Mouse (Mus musculus): ENCODE data around the gene Iqschfp. TPM values are rescaled to one million over a fixed set of nuclear protein-coding genes. Genes with fewer than 3 reads are reported as not detected.

Iqschfp gene
- total and polyA plus RNA-seq, 2 experiments from 2014 or later = 2.7 to 5.6 TPM

DNA sequence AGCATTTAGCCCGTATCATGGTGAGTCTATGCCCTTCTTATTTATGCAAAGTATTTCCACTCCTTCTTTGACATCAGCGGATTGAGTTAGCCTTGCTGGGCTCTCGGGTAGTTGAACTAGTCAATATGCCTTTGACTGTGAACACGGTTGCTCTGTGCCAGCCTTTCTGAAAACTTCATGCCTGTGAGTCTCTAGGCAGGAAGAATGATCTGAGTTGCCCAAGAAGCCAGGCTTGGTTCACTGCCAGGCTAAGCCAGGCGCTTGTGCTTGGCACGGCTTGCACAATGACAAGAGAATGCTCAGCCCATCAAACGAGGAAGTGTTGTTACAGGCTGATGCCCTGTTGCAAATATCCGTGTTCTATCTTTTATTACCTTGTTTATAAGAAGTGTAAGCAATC lies 671.9 kb downstream of the Iqschfp start:
- ATAC-seq = peak; percentile 81
- Histone ChIP-seq H3K9ac (replicated peaks; ENCODE audit: low read length) (no peak overlapping the region), H3K9me3 (ENCODE audit: low read length) (no peaks in the 10 kb centered on the region), H3K4me1 (ENCODE audit: insufficient read depth, low read length) (no peaks in the 10 kb centered on the region), H3K36me3 (ENCODE audit: insufficient read depth, low read length) (no peaks in the 10 kb centered on the region), H3K27me3 (ENCODE audit: insufficient read depth, low read length) (no peaks in the 10 kb centered on the region), H3K4me3 (ENCODE audit: low read length) (no peak overlapping the region), H3K4me2 (ENCODE audit: low read depth, low read length) (0 out of 2 replicates have a peak overlapping the region, but pooled peaks have one; percentile 6), H3K27ac (no peak overlapping the region)
- peak; percentile 88 for DNase-seq (ENCODE audit: low spot score)
- 27% methylated on average over 8 of the region's 8 CpGs for WGBS
- TF ChIP-seq CTCF (IDR thresholded peaks at IDR 0.05; ENCODE audit: low read depth) = no peak

DNA sequence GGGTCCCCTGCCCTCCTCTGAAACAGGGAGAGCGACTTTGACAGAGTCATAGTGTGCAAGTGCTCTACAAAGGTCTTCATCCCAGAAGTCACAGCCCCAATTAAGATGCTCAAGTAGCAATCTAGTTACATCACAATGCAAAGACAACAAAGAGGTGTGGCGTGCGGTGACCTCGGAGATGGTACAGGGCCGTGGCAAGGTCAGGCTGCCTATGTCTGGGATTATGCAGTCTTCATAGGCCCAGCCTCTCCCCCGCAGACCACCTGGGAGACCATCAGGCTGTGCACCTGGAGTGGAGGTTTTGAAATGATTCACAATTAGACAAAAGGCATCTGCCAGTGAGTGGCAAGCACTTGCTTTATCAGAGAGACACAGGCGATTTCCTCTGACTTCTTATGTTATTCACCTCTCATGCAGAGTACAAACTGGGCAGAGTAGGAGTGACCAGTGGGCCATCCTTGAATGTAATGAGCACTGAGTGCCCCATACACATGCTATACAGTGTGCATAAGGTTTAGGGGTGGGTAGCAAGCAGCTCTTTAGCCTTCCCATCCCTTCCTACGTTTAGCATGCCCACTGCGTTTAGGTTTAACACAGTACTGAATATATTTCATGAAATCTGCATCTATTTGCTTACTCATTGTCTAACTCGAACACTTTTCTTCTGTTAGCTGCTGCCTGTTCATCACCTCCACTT lies 673.1 kb downstream of the Iqschfp start:
- Histone ChIP-seq H3K9me3 (ENCODE audit: low read length) (no peaks in the 10 kb centered on the region), H3K4me2 (ENCODE audit: low read depth, low read length) (no peak overlapping the region), H3K27me3 (ENCODE audit: insufficient read depth, low read length) (no peaks in the 10 kb centered on the region), H3K4me1 (ENCODE audit: insufficient read depth, low read length) (no peaks in the 10 kb centered on the region), H3K27ac (no peak overlapping the region), H3K4me3 (ENCODE audit: low read length) (no peak overlapping the region), H3K9ac (replicated peaks; ENCODE audit: low read length) (no peak overlapping the region), H3K36me3 (ENCODE audit: insufficient read depth, low read length) (no peaks in the 10 kb centered on the region)
- DNase-seq (ENCODE audit: low spot score) = no peak
- ATAC-seq = no peak
- TF ChIP-seq CTCF (IDR thresholded peaks at IDR 0.05; ENCODE audit: low read depth) = no peak
- WGBS = 62% methylated on average over 10 of the region's 10 CpGs

DNA sequence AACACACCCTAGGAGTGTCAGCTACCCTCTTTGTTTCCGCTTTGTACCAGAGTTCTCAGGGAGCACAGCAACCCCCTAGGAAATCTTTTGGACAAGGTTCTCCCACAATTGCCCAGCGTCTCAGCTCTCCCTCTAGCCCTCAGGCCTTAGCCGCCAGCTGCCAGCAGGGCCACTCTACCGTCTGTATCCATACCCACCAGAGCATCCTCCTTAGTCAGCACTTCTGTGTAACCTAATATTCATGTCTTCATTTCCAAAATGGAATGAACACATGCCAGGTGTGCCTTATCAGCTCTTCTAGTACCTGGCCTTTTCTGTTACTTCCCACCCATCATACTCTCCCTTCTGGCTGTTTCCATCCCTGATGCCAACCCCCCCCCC lies 673.6 kb downstream of the Iqschfp start:
- Histone ChIP-seq H3K9me3 (ENCODE audit: low read length) (no peaks in the 10 kb centered on the region), H3K9ac (replicated peaks; ENCODE audit: low read length) (no peak overlapping the region), H3K27ac (no peak overlapping the region), H3K4me1 (ENCODE audit: insufficient read depth, low read length) (no peaks in the 10 kb centered on the region), H3K4me2 (ENCODE audit: low read depth, low read length) (no peak overlapping the region), H3K27me3 (ENCODE audit: insufficient read depth, low read length) (no peaks in the 10 kb centered on the region), H3K4me3 (ENCODE audit: low read length) (no peak overlapping the region), H3K36me3 (ENCODE audit: insufficient read depth, low read length) (no peaks in the 10 kb centered on the region)
- peak; percentile 25; the same call in 1 of the 2 replicates for ATAC-seq
- TF ChIP-seq CTCF (IDR thresholded peaks at IDR 0.05; ENCODE audit: low read depth) = no peak
- no peak for DNase-seq (ENCODE audit: low spot score)
- WGBS = 45% methylated on average over 4 of the region's 4 CpGs

DNA sequence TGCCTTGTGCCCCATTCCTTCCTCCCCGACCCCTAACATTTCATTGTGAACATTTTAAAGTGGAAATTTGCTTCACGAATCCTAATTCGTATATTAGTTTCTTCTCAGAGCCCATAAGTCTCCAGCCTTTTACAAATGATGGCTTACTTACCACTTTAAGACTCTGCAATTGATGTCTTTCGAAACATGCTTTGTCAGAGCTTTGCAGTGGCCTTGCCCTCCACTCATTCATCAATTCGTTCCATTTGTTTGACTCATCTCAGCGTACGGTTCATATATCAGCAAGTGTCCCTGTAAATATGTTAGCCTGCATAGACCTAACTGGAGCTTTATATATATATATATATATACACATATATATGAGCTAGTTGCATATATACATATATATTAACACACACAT lies 675.5 kb downstream of the Iqschfp start:
- DNase-seq (ENCODE audit: low spot score) (no peak), ATAC-seq (no peak)
- Histone ChIP-seq H3K4me2 (ENCODE audit: low read depth, low read length) (no peak overlapping the region), H3K27me3 (ENCODE audit: insufficient read depth, low read length) (no peaks in the 10 kb centered on the region), H3K9me3 (ENCODE audit: low read length) (no peaks in the 10 kb centered on the region), H3K9ac (replicated peaks; ENCODE audit: low read length) (no peak overlapping the region), H3K4me3 (ENCODE audit: low read length) (no peak overlapping the region), H3K27ac (no peak overlapping the region), H3K4me1 (ENCODE audit: insufficient read depth, low read length) (0 out of 2 replicates have a peak, but pooled peaks cover 4% of the 10 kb centered on the region), H3K36me3 (ENCODE audit: insufficient read depth, low read length) (no peaks in the 10 kb centered on the region)
- 79% methylated on average over 7 of the region's 7 CpGs for WGBS
- no peak for TF ChIP-seq CTCF (IDR thresholded peaks at IDR 0.05; ENCODE audit: low read depth)

- H3K4me1 ChIP-seq (ENCODE audit: insufficient read depth, low read length) = 0 out of 2 replicates have a peak, but pooled peaks cover 4% of the 10 kb centered on the region
- TF ChIP-seq CTCF (IDR thresholded peaks at IDR 0.05; ENCODE audit: low read depth) = no peak
- no peaks in the 10 kb centered on the region for H3K9me3 ChIP-seq (ENCODE audit: low read length)
- H3K9ac ChIP-seq (replicated peaks; ENCODE audit: low read length) = no peak overlapping the region
- H3K27ac ChIP-seq = no peak overlapping the region
- no peak for ATAC-seq
- no peak overlapping the region for H3K4me3 ChIP-seq (ENCODE audit: low read length)
- WGBS = 80% methylated on average over 3 of the region's 3 CpGs
- no peaks in the 10 kb centered on the region for H3K36me3 ChIP-seq (ENCODE audit: insufficient read depth, low read length)
- no peaks in the 10 kb centered on the region for H3K27me3 ChIP-seq (ENCODE audit: insufficient read depth, low read length)
- H3K4me2 ChIP-seq (ENCODE audit: low read depth, low read length) = no peak overlapping the region
- DNase-seq (ENCODE audit: low spot score) = no peak
Observed at GRCm38 (mm10) chr3:68568149-68568548, 676.1 kb downstream of the Iqschfp start.

DNA sequence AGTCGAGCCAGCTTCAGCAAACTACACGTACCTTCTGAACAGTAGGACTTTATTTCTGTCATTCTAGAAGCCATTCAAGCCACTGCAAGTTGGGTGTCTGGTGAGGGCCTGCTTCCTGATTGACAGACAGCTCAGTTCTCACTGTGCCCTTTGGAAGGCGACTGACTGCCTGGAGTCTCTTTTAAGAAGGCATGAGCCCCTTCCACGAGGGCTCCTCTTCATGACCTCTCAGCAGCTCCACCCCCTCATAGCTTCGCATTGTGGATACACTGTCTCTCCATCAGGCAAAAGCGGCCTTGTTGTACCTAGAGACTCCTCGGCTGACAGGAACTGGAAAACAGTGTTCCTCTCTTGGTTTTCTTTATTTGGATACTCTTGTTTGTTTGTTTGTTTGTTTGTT lies 676.7 kb downstream of the Iqschfp start:
- WGBS = 51% methylated on average over 7 of the region's 7 CpGs
- Histone ChIP-seq H3K27me3 (ENCODE audit: insufficient read depth, low read length) (no peaks in the 10 kb centered on the region), H3K27ac (no peak overlapping the region), H3K4me1 (ENCODE audit: insufficient read depth, low read length) (0 out of 2 replicates have a peak, but pooled peaks cover 4% of the 10 kb centered on the region), H3K4me2 (ENCODE audit: low read depth, low read length) (no peak overlapping the region), H3K4me3 (ENCODE audit: low read length) (no peak overlapping the region), H3K9me3 (ENCODE audit: low read length) (no peaks in the 10 kb centered on the region), H3K36me3 (ENCODE audit: insufficient read depth, low read length) (no peaks in the 10 kb centered on the region), H3K9ac (replicated peaks; ENCODE audit: low read length) (no peak overlapping the region)
- no peak for TF ChIP-seq CTCF (IDR thresholded peaks at IDR 0.05; ENCODE audit: low read depth)
- ATAC-seq (no peak), DNase-seq (ENCODE audit: low spot score) (no peak)

DNA sequence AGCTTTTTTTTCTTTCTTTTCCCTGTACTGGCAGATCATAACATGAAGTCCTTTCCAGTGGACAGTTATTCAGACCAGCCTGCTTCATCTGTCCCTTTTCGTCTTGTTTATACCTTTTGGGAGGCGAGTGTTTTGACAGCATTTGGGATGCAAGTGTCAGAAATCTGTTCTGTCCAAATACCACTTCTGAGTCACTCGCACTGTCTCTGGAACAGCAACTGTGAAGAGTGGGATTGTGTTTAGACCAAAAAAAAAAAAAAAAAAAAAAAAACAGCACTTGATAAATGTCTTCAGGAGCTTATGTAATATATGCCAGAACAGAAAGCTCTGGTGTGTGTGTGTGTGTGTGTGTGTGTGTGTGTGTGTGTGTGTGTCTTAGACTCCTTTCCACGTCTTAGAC lies 678.3 kb downstream of the Iqschfp start:
- Histone ChIP-seq H3K4me2 (ENCODE audit: low read depth, low read length) (no peak overlapping the region), H3K9me3 (ENCODE audit: low read length) (no peaks in the 10 kb centered on the region), H3K9ac (replicated peaks; ENCODE audit: low read length) (no peak overlapping the region), H3K27me3 (ENCODE audit: insufficient read depth, low read length) (no peaks in the 10 kb centered on the region), H3K36me3 (ENCODE audit: insufficient read depth, low read length) (no peaks in the 10 kb centered on the region), H3K27ac (no peak overlapping the region), H3K4me3 (ENCODE audit: low read length) (no peak overlapping the region), H3K4me1 (ENCODE audit: insufficient read depth, low read length) (0 out of 2 replicates have a peak, but pooled peaks cover 7% of the 10 kb centered on the region)
- DNase-seq (ENCODE audit: low spot score) (no peak), ATAC-seq (no peak)
- no peak for TF ChIP-seq CTCF (IDR thresholded peaks at IDR 0.05; ENCODE audit: low read depth)
- WGBS = 84% methylated on average over 4 of the region's 4 CpGs
